Mouse (Mus musculus) liver, postnatal 0 days (tissue): ENCODE results near the gene Olfr522.

Experiments
- CTCF ChIP-seq: sonication (generic); IDR thresholded peaks from 2 replicates; pipeline ENCODE4 v1.5.1; 2016; ENCODE audit warnings: antibody characterized with exemption, low read depth
- EP300 ChIP-seq: IDR thresholded peaks from 2 replicates; pipeline ENCODE4 v1.6.1; 2016; ENCODE audit warnings: antibody characterized with exemption, low read depth, mild to moderate bottlenecking

GRCm38 (mm10) chr7:140186646-140187620 is 22.4 kb upstream of the Olfr522 start:
- TF ChIP-seq CTCF, result peak; percentile 72
- TF ChIP-seq EP300, result no peak
